Mouse (Mus musculus) neural tube, embryonic 13.5 days (tissue): ENCODE results near the gene Gm20388. TPM values are rescaled to one million over a fixed set of nuclear protein-coding genes. Genes with fewer than 3 reads are reported as not detected.

ENCODE experiments used
- ATAC-seq: fragments of 200-750 bp; cut with Nextera tagmentation; 2 replicates; pipeline ENCODE4 v1.8.0; 2017; ENCODE audit warnings: low read depth, mild to moderate bottlenecking, moderate TSS enrichment, moderate library complexity
- H3K27ac ChIP-seq: fragments of 300-500 bp; sonication (generic); replicated peaks from 2 replicates; pipeline ENCODE4 v1.5.1; 2015; ENCODE audit warnings: moderate library complexity, mild to moderate bottlenecking, inconsistent platforms
- H3K27me3 ChIP-seq: fragments of 300-500 bp; sonication (generic); 2 replicates; pipeline ENCODE4 v1.6.1; 2015; ENCODE audit warnings: mild to moderate bottlenecking, inconsistent platforms
- H3K36me3 ChIP-seq: fragments of 300-500 bp; sonication (generic); 2 replicates; pipeline ENCODE4 v1.6.1; 2015; ENCODE audit warnings: mild to moderate bottlenecking, inconsistent platforms
- H3K4me1 ChIP-seq: fragments of 300-500 bp; sonication (generic); replicated peaks from 2 replicates; pipeline ENCODE4 v1.6.1; 2015; ENCODE audit warnings: inconsistent platforms
- H3K4me2 ChIP-seq: fragments of 300-500 bp; sonication (generic); 2 replicates; pipeline ENCODE4 v1.6.1; 2015; ENCODE audit warnings: inconsistent platforms, mild to moderate bottlenecking, moderate library complexity
- H3K4me3 ChIP-seq: fragments of 300-500 bp; sonication (generic); 2 replicates; pipeline ENCODE4 v1.5.1; 2015; ENCODE audit warnings: mild to moderate bottlenecking, inconsistent platforms
- H3K9ac ChIP-seq: fragments of 300-500 bp; sonication (generic); 2 replicates; pipeline ENCODE4 v1.6.1; 2015; ENCODE audit warnings: moderate library complexity, mild to moderate bottlenecking, inconsistent platforms
- H3K9me3 ChIP-seq: fragments of 300-500 bp; sonication (generic); 2 replicates; pipeline ENCODE4 v1.6.1; 2016; ENCODE audit warnings: inconsistent platforms
- WGBS: fragments of 180-500 bp; shearing (Covaris S2); methylation state at CpG from one replicate; pipeline ENCODE4 v1.1.7; 2015; 5-methylcytosine and 5-hydroxymethylcytosine counted together
- polyA plus RNA-seq: library from polyadenylated mRNA; unstranded; fragments of >200 nt; fragmentation: Nextera tagmentation; extraction: Ambion mirVana; gene quantifications from 2 replicates; pipeline ENCODE4 v1.2.1, GENCODE M21; 2015

Gm20388 gene
- polyA plus RNA-seq, 1 experiment from 2014 or later: 0.27 TPM

DNA sequence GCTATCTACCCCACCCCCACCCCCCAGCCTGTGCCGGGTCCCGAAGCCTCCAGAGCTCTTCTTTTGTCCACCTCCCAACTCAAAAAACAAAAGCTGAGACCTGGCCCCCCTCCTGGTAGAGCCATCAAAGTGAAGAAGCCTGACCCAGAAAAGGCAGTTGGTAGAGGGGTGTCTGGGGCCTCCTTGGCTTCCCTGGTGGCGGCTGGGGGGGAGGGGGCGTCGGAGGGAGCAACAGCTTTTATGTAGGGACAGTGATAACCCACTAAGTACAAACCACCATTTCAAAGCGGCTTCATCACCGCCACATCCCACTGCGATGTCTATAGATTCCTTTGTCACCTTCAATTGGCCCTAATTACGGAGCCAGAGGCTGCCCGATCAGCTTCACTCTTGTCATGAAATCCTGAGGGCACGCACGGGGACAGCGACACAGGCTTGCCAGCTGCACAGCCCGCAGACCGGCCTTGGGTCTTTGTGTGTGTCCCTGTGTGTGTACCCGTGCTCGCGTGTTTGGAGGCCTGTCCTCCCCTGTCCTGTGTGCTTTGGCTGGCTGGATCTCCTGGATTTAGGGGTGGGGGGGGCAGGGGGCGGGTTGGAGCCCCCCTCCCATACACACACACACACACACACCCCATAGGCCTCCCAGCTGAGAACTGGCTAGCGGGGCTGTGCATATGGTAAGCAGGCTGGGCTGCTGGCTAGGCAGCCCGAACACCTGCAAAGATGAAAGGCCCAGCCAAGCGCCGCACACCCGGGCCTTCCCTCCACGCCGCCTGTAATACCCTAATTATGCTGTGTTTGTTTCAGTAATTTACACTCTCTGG is 603.2 kb downstream of the Gm20388 start:
- H3K4me2 ChIP-seq: peak overlapping the region; percentile 36
- peaks cover 100% of the 10 kb centered on the region for H3K4me1 ChIP-seq
- H3K9me3 ChIP-seq: no peaks in the 10 kb centered on the region
- WGBS: 5% methylated on average over 26 of the region's 26 CpGs
- no peaks in the 10 kb centered on the region for H3K36me3 ChIP-seq
- no peaks in the 10 kb centered on the region for H3K27me3 ChIP-seq
- H3K4me3 ChIP-seq: no peak overlapping the region
- peak; percentile 42 for ATAC-seq
- peak overlapping the region; percentile 90 for H3K27ac ChIP-seq
- H3K9ac ChIP-seq: peak overlapping the region; percentile 56

DNA sequence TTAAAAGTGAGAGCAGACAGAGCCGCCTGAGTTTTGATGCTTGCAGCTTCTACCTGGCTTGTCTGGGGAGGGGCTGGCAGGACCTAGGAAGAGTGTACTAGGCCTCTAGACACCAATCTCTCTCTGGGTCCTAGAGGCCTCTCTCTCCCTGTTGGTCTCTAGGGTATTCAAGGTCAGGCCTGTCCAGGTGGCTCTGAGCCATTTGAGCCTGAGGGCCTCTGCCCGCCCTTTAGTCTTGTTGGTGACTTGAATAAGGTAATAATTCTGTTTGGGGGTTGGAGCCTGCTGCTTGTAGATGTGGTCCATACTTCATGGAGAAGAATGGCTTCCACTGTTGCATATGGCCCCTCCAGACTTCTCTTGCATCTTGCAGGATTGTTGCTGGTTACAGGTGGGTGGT is 604.6 kb downstream of the Gm20388 start:
- Histone ChIP-seq H3K4me1 (peaks cover 100% of the 10 kb centered on the region), H3K4me2 (no peak overlapping the region), H3K36me3 (no peaks in the 10 kb centered on the region), H3K27me3 (no peaks in the 10 kb centered on the region), H3K9ac (no peak overlapping the region), H3K27ac (0 out of 2 replicates have a peak overlapping the region, but pooled peaks have one; percentile 90), H3K9me3 (no peaks in the 10 kb centered on the region), H3K4me3 (no peak overlapping the region)
- ATAC-seq: no peak
- 74% methylated on average over 2 of the region's 2 CpGs for WGBS

DNA sequence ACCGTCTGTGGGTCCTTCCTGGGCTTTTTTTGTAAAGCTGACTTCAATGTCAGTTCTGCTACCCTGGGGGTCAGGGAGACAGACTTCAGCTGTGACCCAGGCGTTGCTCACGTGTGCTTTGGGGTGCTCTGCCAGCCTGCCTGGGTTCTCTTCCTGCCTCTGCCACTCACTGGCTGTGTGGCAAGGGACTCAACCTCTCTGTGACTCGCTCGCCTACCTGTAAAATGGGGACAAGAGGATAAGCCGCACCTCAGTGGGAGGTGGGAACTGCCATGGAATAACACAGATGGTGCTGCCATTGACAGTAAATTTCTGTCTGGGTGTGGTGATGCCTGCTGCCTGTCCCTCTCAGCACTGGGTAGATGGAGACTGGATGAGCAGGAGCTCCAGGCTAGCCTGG is 605.0 kb downstream of the Gm20388 start:
- Histone ChIP-seq H3K9me3 (no peaks in the 10 kb centered on the region), H3K27me3 (no peaks in the 10 kb centered on the region), H3K9ac (no peak overlapping the region), H3K27ac (peak overlapping the region; percentile 68), H3K4me3 (no peak overlapping the region), H3K36me3 (no peaks in the 10 kb centered on the region), H3K4me1 (peaks cover 100% of the 10 kb centered on the region), H3K4me2 (no peak overlapping the region)
- ATAC-seq: no peak
- WGBS: 75% methylated on average over 6 of the region's 6 CpGs

DNA sequence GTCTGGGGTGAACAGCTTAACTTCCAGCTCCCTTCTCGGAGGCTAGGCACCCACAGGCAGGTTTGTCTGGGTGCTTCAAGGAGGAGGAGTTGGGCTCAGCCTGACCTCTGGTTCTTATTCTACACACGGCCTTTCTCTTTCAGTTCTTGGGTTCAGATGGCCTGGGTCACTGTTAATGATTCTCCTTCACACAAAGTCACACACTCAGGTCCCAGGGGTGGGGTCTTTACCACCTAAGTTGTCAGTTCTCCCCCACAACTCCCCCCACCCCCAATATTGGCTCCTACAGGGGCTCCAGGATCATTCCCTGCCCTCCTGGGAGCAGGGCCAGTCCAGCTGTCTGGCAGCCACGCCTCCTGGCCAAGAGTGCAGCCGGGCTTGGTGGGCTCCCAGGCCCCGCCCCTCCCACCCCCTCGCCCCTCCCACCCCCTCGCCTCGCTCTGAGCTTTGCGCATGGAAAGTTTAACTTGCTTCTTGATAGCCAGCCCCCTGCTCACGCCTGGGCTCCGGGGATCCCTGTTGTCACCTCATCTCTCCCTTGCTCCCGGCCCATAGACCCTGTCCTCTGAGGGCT is 605.6 kb downstream of the Gm20388 start:
- Histone ChIP-seq H3K4me1 (peaks cover 100% of the 10 kb centered on the region), H3K4me2 (peak overlapping the region; percentile 21), H3K27ac (peak overlapping the region; percentile 68), H3K27me3 (no peaks in the 10 kb centered on the region), H3K36me3 (no peaks in the 10 kb centered on the region), H3K9me3 (no peaks in the 10 kb centered on the region), H3K9ac (no peak overlapping the region), H3K4me3 (no peak overlapping the region)
- 13% methylated on average over 12 of the region's 12 CpGs for WGBS
- ATAC-seq: no peak

DNA sequence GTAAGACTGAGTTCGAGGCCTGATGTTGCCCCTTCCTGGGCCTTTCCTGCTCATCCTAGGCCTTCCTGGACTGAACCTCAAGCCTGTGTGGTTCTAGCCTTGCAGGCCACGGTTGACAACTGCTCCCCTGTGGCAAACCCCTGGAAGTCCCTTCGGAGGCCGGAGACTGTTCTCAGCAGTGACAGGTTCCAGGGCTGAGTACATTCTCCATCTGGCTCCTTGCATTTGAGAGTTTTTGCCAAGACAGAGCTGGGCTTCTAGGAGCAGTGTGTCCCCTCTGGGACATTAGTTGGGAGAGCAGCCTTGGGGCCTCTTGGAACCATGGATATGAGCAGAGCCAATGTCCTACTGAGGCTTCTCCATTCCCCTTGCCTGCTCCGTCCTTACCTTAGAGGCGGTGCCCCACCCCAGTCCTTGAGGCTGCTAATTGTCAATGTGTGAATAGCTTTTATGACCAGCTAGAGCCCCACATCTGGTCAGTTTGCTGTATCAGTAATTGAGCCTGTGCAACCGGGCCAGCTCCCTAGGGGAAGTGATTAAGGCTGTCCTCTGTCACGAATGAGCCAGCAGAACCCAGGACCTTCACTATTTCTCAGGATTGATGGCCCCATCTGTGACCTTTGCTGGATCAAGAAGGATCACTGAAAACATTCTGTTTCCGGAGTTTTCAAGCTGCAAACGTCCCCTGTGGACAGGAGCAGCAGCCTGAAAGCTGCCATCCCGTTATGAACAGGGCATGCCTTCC is 607.2 kb downstream of the Gm20388 start:
- Histone ChIP-seq H3K9ac (peak overlapping the region; percentile 31; the same call in 1 of the 2 replicates), H3K4me3 (no peak overlapping the region), H3K9me3 (no peaks in the 10 kb centered on the region), H3K36me3 (no peaks in the 10 kb centered on the region), H3K4me2 (no peak overlapping the region), H3K4me1 (peaks cover 100% of the 10 kb centered on the region), H3K27ac (peak overlapping the region; percentile 68), H3K27me3 (no peaks in the 10 kb centered on the region)
- ATAC-seq: no peak
- 17% methylated on average over 11 of the region's 11 CpGs for WGBS

DNA sequence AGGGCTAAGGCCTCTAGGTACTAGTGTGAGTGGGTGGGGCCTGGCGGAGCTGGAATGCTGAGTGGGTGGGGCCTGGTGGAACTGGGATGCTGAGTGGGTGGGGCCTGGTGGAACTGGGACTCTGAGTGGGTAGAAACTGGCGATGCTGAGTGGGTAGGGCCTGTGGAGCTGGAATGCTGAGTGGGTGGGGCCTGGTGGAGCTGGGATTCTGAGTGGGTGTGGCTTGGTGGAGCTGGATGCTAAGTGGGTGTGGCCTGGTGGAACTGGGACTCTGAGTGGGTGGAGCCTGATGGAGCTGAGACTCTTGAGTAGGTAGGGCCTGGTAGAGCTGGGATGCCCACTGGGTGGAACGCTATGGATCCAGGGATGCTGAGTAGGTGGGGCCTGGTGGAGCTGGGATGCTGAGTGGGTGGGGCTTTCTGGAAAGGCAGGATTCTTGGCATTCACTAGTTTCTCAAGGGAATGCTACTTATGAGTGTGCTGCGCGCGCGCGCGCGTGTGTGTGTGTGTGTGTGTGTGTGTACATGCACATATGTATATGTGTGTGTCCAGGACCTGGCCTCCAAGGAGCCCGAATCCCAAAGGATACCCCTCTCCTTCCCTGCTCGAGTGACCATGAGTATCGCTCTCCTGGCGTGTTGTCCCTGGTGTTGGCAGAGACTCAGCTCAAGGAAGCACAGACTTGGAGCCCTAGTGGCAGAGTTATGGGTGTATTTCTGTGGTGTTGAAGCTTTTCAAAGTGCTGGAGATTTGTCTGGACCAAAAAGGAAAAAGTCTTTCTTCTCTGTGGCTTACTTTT is 608.3 kb downstream of the Gm20388 start:
- 59% methylated on average over 14 of the region's 14 CpGs for WGBS
- Histone ChIP-seq H3K4me2 (no peak overlapping the region), H3K36me3 (no peaks in the 10 kb centered on the region), H3K9me3 (no peaks in the 10 kb centered on the region), H3K9ac (0 out of 2 replicates have a peak overlapping the region, but pooled peaks have one; percentile 1), H3K4me1 (peaks cover 100% of the 10 kb centered on the region), H3K27me3 (no peaks in the 10 kb centered on the region), H3K27ac (peak overlapping the region; percentile 85), H3K4me3 (no peak overlapping the region)
- ATAC-seq: no peak

DNA sequence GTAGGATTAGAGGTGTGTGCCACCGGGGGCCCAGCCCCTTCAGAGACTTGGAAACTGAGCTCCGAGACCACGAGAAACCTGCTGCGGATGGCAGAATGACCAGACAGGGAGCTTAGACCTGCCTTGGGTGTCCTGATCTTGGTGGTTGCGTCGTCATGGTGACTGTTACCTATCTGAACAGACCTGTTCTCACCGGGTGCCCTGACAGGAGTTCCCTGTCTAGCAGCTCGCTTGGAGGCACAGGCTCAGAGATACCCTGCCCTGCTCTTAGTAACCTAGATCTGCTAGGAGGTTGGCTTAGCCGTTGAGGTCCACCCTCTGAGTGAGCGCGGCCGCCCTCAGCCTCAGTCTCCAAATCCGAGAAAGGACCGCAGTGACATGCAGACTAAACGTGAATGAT is 609.6 kb downstream of the Gm20388 start:
- Histone ChIP-seq H3K27ac (peak overlapping the region; percentile 85), H3K4me1 (peaks cover 100% of the 10 kb centered on the region), H3K27me3 (no peaks in the 10 kb centered on the region), H3K9me3 (no peaks in the 10 kb centered on the region), H3K4me3 (no peak overlapping the region), H3K36me3 (no peaks in the 10 kb centered on the region), H3K9ac (peak overlapping the region; percentile 59), H3K4me2 (peak overlapping the region; percentile 22)
- 70% methylated on average over 15 of the region's 15 CpGs for WGBS
- 0 out of 2 replicates have a peak, but pooled peaks have one; percentile 4 for ATAC-seq

DNA sequence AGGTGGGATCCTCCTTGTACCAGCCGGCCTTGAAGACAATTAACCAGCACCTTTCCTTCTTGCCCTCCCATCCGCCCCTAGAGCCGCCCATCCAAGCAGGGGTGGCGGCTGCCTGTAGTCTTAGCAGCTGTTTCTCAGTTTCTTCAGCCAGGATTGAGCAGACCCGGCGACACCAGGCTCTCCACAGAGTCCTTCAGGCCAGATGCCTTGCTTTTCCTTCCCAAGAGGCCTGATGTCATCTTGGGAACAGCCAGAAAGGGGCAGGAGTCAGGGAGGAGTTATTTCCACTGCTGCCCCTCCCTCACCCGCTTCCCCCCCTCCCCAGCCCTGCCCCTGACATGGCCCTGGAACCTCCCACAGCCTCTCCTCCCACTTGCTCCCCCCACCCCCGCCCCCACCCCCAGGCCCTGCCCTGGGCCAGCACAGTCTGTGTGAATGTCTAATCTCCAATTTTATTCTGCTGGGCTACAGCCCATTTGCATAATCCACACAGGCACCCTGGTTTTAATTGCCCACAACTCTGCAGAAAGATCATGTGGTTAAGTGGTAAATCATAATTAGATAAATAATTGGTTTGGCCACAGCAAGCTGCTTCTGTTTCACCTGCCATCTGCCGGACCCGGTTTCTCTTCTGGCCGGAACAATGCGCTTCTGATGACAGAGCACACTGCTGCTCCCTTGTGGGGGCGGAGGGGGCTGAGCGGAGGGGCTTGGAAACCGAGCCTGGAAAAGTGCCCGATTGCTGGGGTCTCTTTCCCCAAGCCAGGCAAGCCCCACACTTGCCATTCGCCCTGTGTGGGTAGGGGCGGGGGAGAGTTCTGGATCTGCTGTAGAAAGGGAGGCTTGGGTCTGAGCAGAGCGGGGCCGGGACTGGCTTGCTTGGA is 610.3 kb downstream of the Gm20388 start:
- H3K36me3 ChIP-seq: no peaks in the 10 kb centered on the region
- H3K4me3 ChIP-seq: no peak overlapping the region
- 7% methylated on average over 19 of the region's 20 CpGs for WGBS
- H3K27ac ChIP-seq: peak overlapping the region; percentile 85
- ATAC-seq: peak; percentile 70
- H3K9ac ChIP-seq: peak overlapping the region; percentile 59
- H3K27me3 ChIP-seq: no peaks in the 10 kb centered on the region
- H3K4me1 ChIP-seq: peaks cover 100% of the 10 kb centered on the region
- H3K4me2 ChIP-seq: peak overlapping the region; percentile 22
- H3K9me3 ChIP-seq: no peaks in the 10 kb centered on the region

DNA sequence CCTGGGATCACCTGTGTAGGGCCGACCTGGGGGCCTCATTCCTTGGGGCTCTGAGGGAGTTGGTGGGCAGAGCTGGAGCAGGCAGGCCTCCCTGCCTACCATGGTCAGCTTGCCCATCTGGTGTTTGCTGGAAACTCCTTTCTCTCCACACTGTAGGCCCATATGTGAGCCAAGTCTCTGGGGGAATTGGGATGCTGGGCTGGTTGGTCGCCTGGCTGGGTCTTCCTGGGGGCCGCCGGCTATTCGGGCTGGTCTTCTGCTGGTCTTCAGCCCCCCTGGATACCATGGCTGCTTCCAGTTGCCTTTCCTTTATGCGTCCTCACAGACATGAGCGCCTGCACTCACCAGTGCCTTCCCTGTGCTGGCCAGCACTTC is 610.9 kb downstream of the Gm20388 start:
- peak overlapping the region; percentile 85 for H3K27ac ChIP-seq
- peaks cover 100% of the 10 kb centered on the region for H3K4me1 ChIP-seq
- H3K4me2 ChIP-seq: peak overlapping the region; percentile 22
- ATAC-seq: no peak
- no peak overlapping the region for H3K4me3 ChIP-seq
- H3K27me3 ChIP-seq: no peaks in the 10 kb centered on the region
- H3K36me3 ChIP-seq: no peaks in the 10 kb centered on the region
- WGBS: 35% methylated on average over 7 of the region's 7 CpGs
- no peaks in the 10 kb centered on the region for H3K9me3 ChIP-seq
- H3K9ac ChIP-seq: peak overlapping the region; percentile 59

DNA sequence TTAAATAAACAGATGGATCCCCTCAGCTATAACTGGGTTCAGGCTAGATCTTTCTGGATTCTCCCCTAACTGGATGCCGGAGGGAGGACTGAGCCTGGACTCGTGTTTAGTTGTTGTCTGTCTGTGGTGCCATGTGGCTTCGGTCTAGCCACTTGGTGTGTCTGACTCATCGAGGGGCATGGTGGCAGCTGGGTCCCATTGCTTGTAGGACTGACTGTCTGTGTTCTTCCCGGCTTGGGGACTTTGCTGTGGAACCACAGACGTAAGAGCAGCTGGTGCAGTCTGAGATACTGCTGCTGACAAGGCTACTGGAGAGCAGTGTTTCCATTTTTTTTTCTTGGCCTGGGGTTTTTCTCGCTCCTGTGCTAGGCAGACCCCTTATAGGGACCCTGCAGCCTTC is 613.0 kb downstream of the Gm20388 start:
- no peak for ATAC-seq
- no peak overlapping the region for H3K4me3 ChIP-seq
- no peak overlapping the region for H3K4me2 ChIP-seq
- WGBS: 35% methylated on average over 7 of the region's 7 CpGs
- H3K27ac ChIP-seq: peak overlapping the region; percentile 76
- H3K27me3 ChIP-seq: no peaks in the 10 kb centered on the region
- H3K9me3 ChIP-seq: no peaks in the 10 kb centered on the region
- H3K4me1 ChIP-seq: peaks cover 100% of the 10 kb centered on the region
- H3K36me3 ChIP-seq: no peaks in the 10 kb centered on the region
- 0 out of 2 replicates have a peak overlapping the region, but pooled peaks have one; percentile 26 for H3K9ac ChIP-seq

DNA sequence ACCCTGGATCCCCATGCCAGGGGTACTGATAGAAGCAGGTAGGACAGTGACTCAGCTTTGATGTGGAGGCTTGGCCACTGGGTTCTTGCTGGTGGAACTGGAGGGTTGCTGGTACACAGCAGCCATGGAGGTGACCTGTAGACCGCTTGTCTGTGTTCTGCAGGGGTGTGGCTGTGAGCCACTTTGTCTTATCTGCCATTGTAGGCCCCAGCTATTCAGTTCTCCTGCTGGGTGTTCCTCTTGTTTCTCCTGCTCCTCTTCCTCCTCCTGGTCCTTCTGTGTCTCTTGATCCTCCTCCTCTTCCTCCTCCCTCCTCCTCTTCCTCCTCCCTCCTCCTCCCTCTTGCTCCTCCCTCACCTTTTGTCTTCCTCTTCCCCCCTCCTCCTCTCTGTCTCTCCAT is 614.5 kb downstream of the Gm20388 start:
- WGBS: 33% methylated on average over 1 of the region's 1 CpGs
- H3K4me2 ChIP-seq: no peak overlapping the region

More for the DNA sequence above, 614.5 kb downstream of the Gm20388 start:
- no peaks in the 10 kb centered on the region for H3K27me3 ChIP-seq
- no peaks in the 10 kb centered on the region for H3K9me3 ChIP-seq
- no peak for ATAC-seq
- 0 out of 2 replicates have a peak overlapping the region, but pooled peaks have one; percentile 38 for H3K9ac ChIP-seq
- H3K4me1 ChIP-seq: peaks cover 93% of the 10 kb centered on the region
- H3K36me3 ChIP-seq: no peaks in the 10 kb centered on the region
- H3K27ac ChIP-seq: no peak overlapping the region
- no peak overlapping the region for H3K4me3 ChIP-seq
